Mouse (Mus musculus) liver, embryonic 15.5 days (tissue): Measurements from ENCODE around the gene Pdlim7. TPM values are rescaled to one million over a fixed set of nuclear protein-coding genes. Genes with fewer than 3 reads are reported as not detected.

Source experiments
- ATAC-seq: fragments of 200-750 bp; cut with Nextera tagmentation; 2 replicates; pipeline ENCODE4 v1.8.0; 2017; ENCODE audit warnings: moderate number of reproducible peaks, mild to moderate bottlenecking, moderate library complexity; ENCODE audit not compliant: insufficient read depth
- H3K27ac ChIP-seq: fragments of 300-500 bp; sonication (generic); replicated peaks from 2 replicates; pipeline ENCODE4 v1.5.1; 2015; ENCODE audit warnings: mild to moderate bottlenecking, inconsistent platforms
- H3K27me3 ChIP-seq: fragments of 300-500 bp; sonication (generic); 2 replicates; pipeline ENCODE4 v1.6.1; 2015; ENCODE audit warnings: mild to moderate bottlenecking, inconsistent platforms
- H3K36me3 ChIP-seq: fragments of 300-500 bp; sonication (generic); replicated peaks from 2 replicates; pipeline ENCODE4 v1.6.1; 2015; ENCODE audit warnings: moderate library complexity, mild to moderate bottlenecking, inconsistent platforms
- H3K4me1 ChIP-seq: fragments of 300-500 bp; sonication (generic); replicated peaks from 2 replicates; pipeline ENCODE4 v1.6.1; 2015; ENCODE audit warnings: inconsistent platforms
- H3K4me2 ChIP-seq: fragments of 300-500 bp; sonication (generic); 2 replicates; pipeline ENCODE4 v1.6.1; 2015; ENCODE audit warnings: moderate library complexity, mild to moderate bottlenecking, inconsistent platforms
- H3K4me3 ChIP-seq: fragments of 300-500 bp; sonication (generic); replicated peaks from 2 replicates; pipeline ENCODE4 v1.5.1; 2015; ENCODE audit warnings: mild to moderate bottlenecking, inconsistent platforms
- H3K9ac ChIP-seq: fragments of 300-500 bp; sonication (generic); 2 replicates; pipeline ENCODE4 v1.6.1; 2015; ENCODE audit warnings: moderate library complexity, mild to moderate bottlenecking, inconsistent platforms
- H3K9me3 ChIP-seq: fragments of 300-500 bp; sonication (generic); replicated peaks from 2 replicates; pipeline ENCODE4 v1.6.1; 2016; ENCODE audit warnings: inconsistent platforms
- WGBS: fragments of 180-500 bp; shearing (Covaris S2); methylation state at CpG from one replicate; pipeline ENCODE4 v1.1.7; 2015; ENCODE audit warnings: mixed read lengths; ENCODE audit not compliant: insufficient replicate concordance; 5-methylcytosine and 5-hydroxymethylcytosine counted together
- polyA plus RNA-seq: library from polyadenylated mRNA; unstranded; fragments of >200 nt; fragmentation: Nextera tagmentation; extraction: Ambion mirVana; gene quantifications from 2 replicates; pipeline ENCODE4 v1.2.1, GENCODE M21; 2015

Pdlim7 gene
- polyA plus RNA-seq, 1 experiment from 2014 or later, result 25.2 TPM

GRCm38 (mm10) chr13:55516955-55517354 lies 3.5 kb upstream of the Pdlim7 start:
- Histone ChIP-seq H3K27ac (no peak overlapping the region), H3K27me3 (peaks cover 20% of the 10 kb centered on the region), H3K9me3 (no peaks in the 10 kb centered on the region), H3K36me3 (no peaks in the 10 kb centered on the region), H3K4me2 (no peak overlapping the region), H3K4me1 (peaks cover 21% of the 10 kb centered on the region), H3K9ac (no peak overlapping the region), H3K4me3 (no peak overlapping the region)
- no peak for ATAC-seq
- 4% methylated on average over 5 of the region's 5 CpGs for WGBS

- no peak for ATAC-seq
- Histone ChIP-seq H3K4me1 (peaks cover 43% of the 10 kb centered on the region), H3K36me3 (0 out of 2 replicates have a peak, but pooled peaks cover 7% of the 10 kb centered on the region), H3K27me3 (peaks cover 20% of the 10 kb centered on the region), H3K4me2 (peak overlapping the region; percentile 98), H3K9me3 (no peaks in the 10 kb centered on the region), H3K9ac (0 out of 2 replicates have a peak overlapping the region, but pooled peaks have one; percentile 72), H3K27ac (no peak overlapping the region), H3K4me3 (peak overlapping the region; percentile 76)
- WGBS, result 27% methylated on average over 9 of the region's 9 CpGs
Measured at GRCm38 (mm10) chr13:55513828-55514227, 352 bp upstream of the Pdlim7 start.

- WGBS, result 6% methylated on average over 25 of the region's 25 CpGs
- H3K9ac ChIP-seq, result peak overlapping the region; percentile 72
- no peaks in the 10 kb centered on the region for H3K9me3 ChIP-seq
- peaks cover 18% of the 10 kb centered on the region; the same call in 1 of the 2 replicates for H3K36me3 ChIP-seq
- peak; percentile 28 for ATAC-seq
- H3K4me3 ChIP-seq, result peak overlapping the region; percentile 76
- H3K27ac ChIP-seq, result peak overlapping the region; percentile 60
- H3K4me2 ChIP-seq, result peak overlapping the region; percentile 98
- H3K27me3 ChIP-seq, result peaks cover 20% of the 10 kb centered on the region
- H3K4me1 ChIP-seq, result peaks cover 45% of the 10 kb centered on the region
Measured at GRCm38 (mm10) chr13:55512379-55513031, 971 bp downstream of the Pdlim7 start.

- Histone ChIP-seq H3K27ac (peak overlapping the region; percentile 60), H3K4me2 (peak overlapping the region; percentile 98), H3K9me3 (no peaks in the 10 kb centered on the region), H3K9ac (0 out of 2 replicates have a peak overlapping the region, but pooled peaks have one; percentile 28), H3K27me3 (peaks cover 20% of the 10 kb centered on the region), H3K4me3 (peak overlapping the region; percentile 76), H3K36me3 (peaks cover 27% of the 10 kb centered on the region), H3K4me1 (peaks cover 45% of the 10 kb centered on the region)
- ATAC-seq, result peak; percentile 16
- WGBS, result 23% methylated on average over 5 of the region's 5 CpGs
Measured at GRCm38 (mm10) chr13:55511492-55511861, 2.0 kb downstream of the Pdlim7 start.

GRCm38 (mm10) chr13:55510668-55511491 lies 2.6 kb downstream of the Pdlim7 start:
- Histone ChIP-seq H3K4me3 (peak overlapping the region; percentile 76; the same call in 1 of the 2 replicates), H3K4me2 (peak overlapping the region; percentile 98), H3K27me3 (peaks cover 20% of the 10 kb centered on the region), H3K27ac (peak overlapping the region; percentile 60), H3K4me1 (peaks cover 45% of the 10 kb centered on the region), H3K36me3 (peaks cover 33% of the 10 kb centered on the region), H3K9ac (peak overlapping the region; percentile 16; the same call in 1 of the 2 replicates), H3K9me3 (no peaks in the 10 kb centered on the region)
- peak; percentile 55 for ATAC-seq
- WGBS, result 13% methylated on average over 6 of the region's 6 CpGs

- H3K36me3 ChIP-seq, result peaks cover 37% of the 10 kb centered on the region
- H3K4me3 ChIP-seq, result no peak overlapping the region
- H3K4me2 ChIP-seq, result peak overlapping the region; percentile 98
- 20% methylated on average over 3 of the region's 3 CpGs for WGBS
- no peak overlapping the region for H3K9ac ChIP-seq
- peak overlapping the region; percentile 60; the same call in 1 of the 2 replicates for H3K27ac ChIP-seq
- peaks cover 45% of the 10 kb centered on the region for H3K4me1 ChIP-seq
- H3K27me3 ChIP-seq, result peaks cover 17% of the 10 kb centered on the region
- ATAC-seq, result no peak
- no peaks in the 10 kb centered on the region for H3K9me3 ChIP-seq
Measured at GRCm38 (mm10) chr13:55510332-55510667, 3.2 kb downstream of the Pdlim7 start.

GRCm38 (mm10) chr13:55508531-55508930 lies 4.9 kb downstream of the Pdlim7 start:
- Histone ChIP-seq H3K27ac (no peak overlapping the region), H3K4me3 (no peak overlapping the region), H3K4me1 (peaks cover 40% of the 10 kb centered on the region), H3K9ac (no peak overlapping the region), H3K9me3 (no peaks in the 10 kb centered on the region), H3K4me2 (no peak overlapping the region), H3K27me3 (no peaks in the 10 kb centered on the region; the same call in 1 of the 2 replicates), H3K36me3 (peaks cover 55% of the 10 kb centered on the region)
- ATAC-seq, result no peak
- 85% methylated on average over 10 of the region's 10 CpGs for WGBS

- Histone ChIP-seq H3K9ac (no peak overlapping the region), H3K9me3 (no peaks in the 10 kb centered on the region), H3K4me1 (peaks cover 34% of the 10 kb centered on the region), H3K27me3 (no peaks in the 10 kb centered on the region; the same call in 1 of the 2 replicates), H3K4me2 (no peak overlapping the region), H3K27ac (no peak overlapping the region), H3K36me3 (peaks cover 60% of the 10 kb centered on the region), H3K4me3 (no peak overlapping the region)
- 59% methylated on average over 11 of the region's 11 CpGs for WGBS
- ATAC-seq, result no peak
Measured at GRCm38 (mm10) chr13:55507877-55508276, 5.6 kb downstream of the Pdlim7 start.

GRCm38 (mm10) chr13:55506697-55507096 lies 6.8 kb downstream of the Pdlim7 start:
- peaks cover 69% of the 10 kb centered on the region for H3K36me3 ChIP-seq
- no peak overlapping the region for H3K4me3 ChIP-seq
- H3K27me3 ChIP-seq, result no peaks in the 10 kb centered on the region
- no peak overlapping the region for H3K4me2 ChIP-seq
- 77% methylated on average over 10 of the region's 10 CpGs for WGBS
- ATAC-seq, result no peak
- H3K27ac ChIP-seq, result no peak overlapping the region
- no peak overlapping the region for H3K9ac ChIP-seq
- H3K9me3 ChIP-seq, result no peaks in the 10 kb centered on the region
- H3K4me1 ChIP-seq, result peaks cover 22% of the 10 kb centered on the region

GRCm38 (mm10) chr13:55505810-55506209 lies 7.7 kb downstream of the Pdlim7 start:
- H3K9me3 ChIP-seq, result no peaks in the 10 kb centered on the region
- H3K27ac ChIP-seq, result no peak overlapping the region
- H3K4me3 ChIP-seq, result no peak overlapping the region
- no peaks in the 10 kb centered on the region for H3K27me3 ChIP-seq
- no peak overlapping the region for H3K4me2 ChIP-seq
- no peak for ATAC-seq
- WGBS, result 79% methylated on average over 9 of the region's 9 CpGs
- no peak overlapping the region for H3K9ac ChIP-seq
- peaks cover 13% of the 10 kb centered on the region for H3K4me1 ChIP-seq
- H3K36me3 ChIP-seq, result peaks cover 69% of the 10 kb centered on the region

- H3K27me3 ChIP-seq, result no peaks in the 10 kb centered on the region
- no peak overlapping the region for H3K9ac ChIP-seq
- H3K9me3 ChIP-seq, result no peaks in the 10 kb centered on the region
- no peak for ATAC-seq
- peaks cover 66% of the 10 kb centered on the region for H3K36me3 ChIP-seq
- H3K4me2 ChIP-seq, result no peak overlapping the region
- no peak overlapping the region for H3K27ac ChIP-seq
- no peak overlapping the region for H3K4me3 ChIP-seq
- H3K4me1 ChIP-seq, result 0 out of 2 replicates have a peak, but pooled peaks cover 2% of the 10 kb centered on the region
- 72% methylated on average over 5 of the region's 5 CpGs for WGBS
Measured at GRCm38 (mm10) chr13:55504390-55504789, 9.1 kb downstream of the Pdlim7 start.
